Mouse (Mus musculus): Measurements from ENCODE around the gene Pum1.

DNA sequence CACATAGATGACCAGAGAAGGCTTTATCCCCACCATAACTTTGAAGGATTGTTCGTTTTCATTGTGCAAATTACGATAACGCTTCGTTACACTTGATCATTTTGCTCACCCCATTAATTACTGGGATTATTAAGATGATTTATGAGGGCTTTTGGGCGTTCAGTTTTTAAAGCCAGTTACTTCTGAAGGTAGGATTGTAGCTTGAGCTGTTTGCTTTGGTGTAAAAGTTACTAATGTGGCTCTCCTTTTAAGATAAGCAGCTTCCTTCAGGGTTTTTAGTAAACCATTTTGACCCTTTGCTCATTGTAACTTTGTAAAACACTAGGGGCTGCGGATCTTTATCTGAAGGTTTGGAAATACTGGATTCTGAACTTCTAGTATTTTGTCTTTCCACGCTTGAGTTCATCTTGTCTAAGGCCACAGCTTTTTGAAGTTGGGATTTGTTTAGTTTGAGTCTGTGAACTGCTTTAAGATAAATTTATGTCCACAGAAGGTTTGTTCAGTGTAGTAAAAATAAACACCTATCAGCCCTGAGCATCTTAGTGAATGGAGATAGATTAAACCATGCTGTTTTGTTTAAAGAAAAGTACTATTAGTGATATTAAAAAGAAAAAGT is 1.4 kb downstream of the Pum1 start:
- no peak for TF ChIP-seq CTCF (IDR thresholded peaks at IDR 0.05; ENCODE audit: control insufficient read depth, insufficient read depth, low read length)
- no peak for TF ChIP-seq POLR2A (IDR thresholded peaks at IDR 0.05; ENCODE audit: borderline replicate concordance, control insufficient read depth, low read depth, low read length)
